Mouse (Mus musculus): ENCODE results near the gene Plekhd1. TPM values are rescaled to one million over a fixed set of nuclear protein-coding genes. Genes with fewer than 3 reads are reported as not detected.

The Plekhd1 gene
- polyA plus RNA-seq, 1 experiment from 2014 or later, result 6.5 TPM

DNA sequence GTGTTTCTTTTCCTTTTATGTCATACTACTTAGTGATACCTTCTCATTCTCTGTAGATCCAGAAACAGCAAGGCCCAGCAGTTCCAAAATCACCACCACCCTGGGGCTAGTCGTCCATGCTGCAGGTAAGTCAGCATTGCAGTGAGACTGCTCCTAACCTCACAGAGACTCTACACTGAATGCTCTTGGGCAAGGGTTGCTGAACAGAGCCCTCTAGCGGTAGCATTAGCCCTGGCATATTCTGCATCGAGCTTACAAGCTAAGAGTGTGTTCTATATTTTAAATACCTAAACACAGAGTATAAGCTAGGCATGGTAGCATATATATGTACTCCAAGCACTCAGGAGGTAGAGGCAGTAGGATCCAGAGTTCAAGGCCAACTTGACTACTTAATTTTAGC lies 19.2 kb upstream of the Plekhd1 start:
- WGBS, result 20% methylated on average over 3 of the region's 3 CpGs
- Histone ChIP-seq H3K9me3 (no peaks in the 10 kb centered on the region), H3K4me3 (no peak overlapping the region), H3K4me2 (no peak overlapping the region), H3K36me3 (peaks cover 28% of the 10 kb centered on the region), H3K4me1 (replicated peaks) (no peaks in the 10 kb centered on the region), H3K27me3 (no peaks in the 10 kb centered on the region), H3K27ac (replicated peaks) (no peak overlapping the region), H3K9ac (no peak overlapping the region)
- ATAC-seq (ENCODE audit: low FRiP score, low read depth), result peak; percentile 65; the same call in 1 of the 2 replicates

DNA sequence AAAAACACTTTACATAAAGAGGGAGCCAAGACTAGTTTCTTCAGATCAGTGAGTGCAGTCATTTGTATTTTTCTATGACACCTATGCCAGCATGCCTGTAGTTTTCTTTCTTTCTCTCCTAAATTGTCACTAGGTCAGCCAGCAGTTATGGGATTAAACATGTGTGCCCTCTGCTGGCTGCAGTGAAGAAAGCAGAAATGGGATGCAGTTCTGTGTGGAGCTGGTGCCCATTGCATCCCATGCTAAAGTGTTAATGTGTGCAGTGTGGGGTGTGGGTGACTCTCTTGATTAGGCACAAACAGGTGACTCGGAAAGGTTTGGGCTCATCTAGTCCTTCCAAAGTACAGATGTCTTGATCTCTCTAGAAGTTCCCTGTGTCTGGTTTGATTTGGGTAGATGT lies 11.1 kb upstream of the Plekhd1 start:
- ATAC-seq (ENCODE audit: low FRiP score, low read depth), result peak; percentile 42; the same call in 1 of the 2 replicates
- WGBS, result 81% methylated on average over 1 of the region's 1 CpGs

DNA sequence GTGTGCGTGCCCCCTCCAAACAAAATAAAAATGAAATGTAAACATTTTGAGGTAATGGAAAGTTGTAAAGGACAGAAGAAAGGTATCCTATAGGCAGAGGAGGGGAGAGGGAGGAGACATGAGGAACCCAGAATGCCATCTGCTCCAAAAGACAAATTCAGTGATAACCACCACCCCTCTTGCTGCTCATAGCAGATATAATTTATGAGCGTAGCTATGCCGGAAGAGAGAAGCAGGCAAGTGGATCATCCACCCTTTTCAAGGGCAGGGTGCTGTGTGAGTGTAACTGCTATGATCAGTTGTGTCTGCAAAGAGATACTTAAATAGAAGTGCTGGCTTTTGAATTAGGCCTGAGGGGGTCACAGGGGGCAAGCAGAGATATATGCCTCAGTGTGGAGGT lies 8.8 kb upstream of the Plekhd1 start:
- Histone ChIP-seq H3K27ac (replicated peaks) (no peak overlapping the region), H3K27me3 (no peaks in the 10 kb centered on the region), H3K4me3 (no peak overlapping the region), H3K4me1 (replicated peaks) (no peaks in the 10 kb centered on the region), H3K9me3 (no peaks in the 10 kb centered on the region), H3K4me2 (no peak overlapping the region), H3K9ac (no peak overlapping the region), H3K36me3 (peaks cover 16% of the 10 kb centered on the region)
- 94% methylated on average over 3 of the region's 3 CpGs for WGBS
- ATAC-seq (ENCODE audit: low FRiP score, low read depth), result no peak

More for the DNA sequence above, 11.1 kb upstream of the Plekhd1 start:
- H3K9me3 ChIP-seq, result no peaks in the 10 kb centered on the region
- H3K4me3 ChIP-seq, result no peak overlapping the region
- H3K9ac ChIP-seq, result no peak overlapping the region
- peaks cover 21% of the 10 kb centered on the region for H3K36me3 ChIP-seq
- no peaks in the 10 kb centered on the region for H3K4me1 ChIP-seq (replicated peaks)
- H3K27me3 ChIP-seq, result no peaks in the 10 kb centered on the region
- H3K4me2 ChIP-seq, result no peak overlapping the region
- H3K27ac ChIP-seq (replicated peaks), result no peak overlapping the region

DNA sequence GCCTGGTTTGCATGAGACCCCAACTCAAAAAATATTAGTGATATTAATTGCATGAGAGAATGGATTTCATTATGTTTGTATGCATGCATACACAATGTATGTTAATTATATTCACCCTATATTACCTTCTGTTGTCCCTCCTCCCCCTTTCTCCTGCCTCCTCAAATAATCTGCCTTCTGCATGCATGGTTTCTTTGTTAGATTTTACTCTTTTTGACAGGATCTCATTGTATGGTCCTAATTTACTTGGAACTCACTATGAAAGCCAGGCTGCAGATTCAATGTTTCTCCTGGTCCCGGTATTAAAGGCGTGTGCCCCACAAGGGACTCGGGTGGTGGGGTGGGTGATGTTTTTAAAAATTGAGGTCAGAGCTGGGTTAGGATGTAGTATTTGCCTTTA lies 8.1 kb upstream of the Plekhd1 start:
- WGBS, result 79% methylated on average over 3 of the region's 3 CpGs
- no peak for ATAC-seq (ENCODE audit: low FRiP score, low read depth)
- Histone ChIP-seq H3K9ac (no peak overlapping the region), H3K36me3 (peaks cover 10% of the 10 kb centered on the region), H3K4me1 (replicated peaks) (no peaks in the 10 kb centered on the region), H3K27me3 (no peaks in the 10 kb centered on the region), H3K9me3 (no peaks in the 10 kb centered on the region), H3K4me3 (no peak overlapping the region), H3K4me2 (no peak overlapping the region), H3K27ac (replicated peaks) (no peak overlapping the region)

DNA sequence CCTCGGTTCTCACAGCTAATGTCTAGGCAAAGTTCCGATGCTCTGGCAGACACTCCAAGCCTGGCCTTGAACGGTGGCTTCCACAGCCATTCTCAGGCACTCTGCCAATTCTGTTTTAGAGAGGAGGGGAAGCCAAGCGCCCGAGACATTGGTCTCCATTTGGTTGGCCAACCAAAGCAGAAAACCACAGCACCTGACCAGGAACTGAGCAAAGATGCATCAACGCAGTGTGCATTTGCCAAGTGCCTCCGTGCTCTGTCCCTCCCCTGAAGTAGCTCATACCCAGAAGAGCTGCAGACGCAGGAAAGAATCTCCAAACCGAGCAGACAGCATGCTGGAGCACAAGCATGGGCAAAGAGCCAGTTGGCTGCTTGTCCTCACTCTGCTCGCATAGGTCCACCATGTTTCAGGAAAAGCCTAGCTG lies 4.6 kb upstream of the Plekhd1 start:
- Histone ChIP-seq H3K4me1 (replicated peaks) (peaks cover 15% of the 10 kb centered on the region), H3K36me3 (no peaks in the 10 kb centered on the region), H3K27ac (replicated peaks) (no peak overlapping the region), H3K4me2 (no peak overlapping the region), H3K4me3 (no peak overlapping the region), H3K27me3 (peaks cover 22% of the 10 kb centered on the region), H3K9me3 (no peaks in the 10 kb centered on the region), H3K9ac (no peak overlapping the region)
- ATAC-seq (ENCODE audit: low FRiP score, low read depth), result peak; percentile 43
- WGBS, result 59% methylated on average over 10 of the region's 10 CpGs

DNA sequence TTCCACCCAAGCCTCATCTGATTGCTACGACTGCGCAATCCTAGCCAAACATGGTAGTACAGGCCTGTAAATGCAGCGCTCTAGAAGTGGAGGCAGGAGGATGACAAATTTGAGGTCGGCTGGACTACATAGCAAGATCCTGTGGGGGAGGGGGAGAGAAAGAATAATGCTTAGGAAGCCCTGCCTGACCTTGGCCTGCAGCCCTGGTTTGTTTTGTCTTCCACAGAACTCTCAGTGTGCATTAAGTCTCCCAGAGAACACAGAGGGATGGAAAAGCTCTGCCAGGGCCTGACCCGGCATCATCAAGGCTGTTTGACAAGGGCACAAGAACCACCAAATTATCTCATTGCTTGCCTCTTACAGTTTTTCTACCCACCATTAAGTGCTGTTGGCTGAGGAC lies 2.7 kb upstream of the Plekhd1 start:
- Histone ChIP-seq H3K36me3 (no peaks in the 10 kb centered on the region), H3K9me3 (no peaks in the 10 kb centered on the region), H3K9ac (no peak overlapping the region), H3K27me3 (peaks cover 41% of the 10 kb centered on the region), H3K27ac (replicated peaks) (no peak overlapping the region), H3K4me2 (no peak overlapping the region), H3K4me1 (replicated peaks) (peaks cover 21% of the 10 kb centered on the region), H3K4me3 (no peak overlapping the region)
- WGBS, result 58% methylated on average over 5 of the region's 5 CpGs
- no peak for ATAC-seq (ENCODE audit: low FRiP score, low read depth)

DNA sequence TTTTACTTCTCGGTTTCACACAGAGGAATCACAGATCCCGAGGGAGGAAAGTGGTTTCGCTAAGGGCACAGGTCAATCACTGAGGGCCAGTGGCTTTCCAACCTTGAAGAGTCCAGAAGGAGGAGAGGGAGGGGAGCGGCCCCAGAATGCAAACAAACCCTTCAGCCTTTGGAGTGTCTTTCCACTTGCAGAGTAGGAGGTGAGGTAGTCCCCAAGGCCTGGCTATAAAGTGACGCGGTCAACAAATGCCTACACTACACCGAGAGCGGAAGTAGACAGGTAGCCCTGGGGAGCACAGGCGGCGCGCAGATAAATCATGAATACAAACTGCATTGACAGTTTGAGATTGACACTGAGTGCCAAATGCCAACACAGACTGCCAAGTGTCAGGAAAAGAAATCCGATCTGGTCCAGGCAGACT lies 710 bp upstream of the Plekhd1 start:
- Histone ChIP-seq H3K36me3 (no peaks in the 10 kb centered on the region), H3K4me2 (peak overlapping the region; percentile 60), H3K9me3 (no peaks in the 10 kb centered on the region), H3K27me3 (peaks cover 48% of the 10 kb centered on the region), H3K9ac (no peak overlapping the region), H3K4me1 (replicated peaks) (peaks cover 21% of the 10 kb centered on the region), H3K27ac (replicated peaks) (no peak overlapping the region), H3K4me3 (peak overlapping the region; percentile 41)
- 14% methylated on average over 12 of the region's 12 CpGs for WGBS
- ATAC-seq (ENCODE audit: low FRiP score, low read depth), result no peak

DNA sequence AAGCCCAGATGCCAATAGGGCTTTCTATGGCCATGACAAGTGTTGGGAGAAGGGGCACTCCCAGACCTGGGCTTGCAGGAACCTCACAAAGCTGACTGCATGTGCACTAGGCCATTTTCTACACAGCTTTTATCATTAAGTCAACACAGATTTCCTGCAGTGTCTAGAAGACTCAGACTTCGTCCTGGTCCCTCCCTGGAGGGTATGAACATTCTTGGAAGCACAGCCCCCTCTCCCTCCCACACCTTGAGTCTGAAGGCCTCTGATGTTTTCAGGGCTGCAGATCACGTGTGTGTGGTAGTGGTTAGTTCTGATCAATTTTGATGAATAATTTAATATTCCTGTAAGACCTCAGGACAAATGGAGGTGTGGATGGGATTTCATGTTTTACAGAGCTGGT lies 1.3 kb downstream of the Plekhd1 start:
- Histone ChIP-seq H3K4me3 (no peak overlapping the region), H3K4me1 (replicated peaks) (peaks cover 21% of the 10 kb centered on the region), H3K4me2 (no peak overlapping the region), H3K9ac (no peak overlapping the region), H3K36me3 (no peaks in the 10 kb centered on the region), H3K27me3 (peaks cover 48% of the 10 kb centered on the region), H3K9me3 (no peaks in the 10 kb centered on the region), H3K27ac (replicated peaks) (no peak overlapping the region)
- WGBS, result 49% methylated on average over 2 of the region's 2 CpGs
- no peak for ATAC-seq (ENCODE audit: low FRiP score, low read depth)

DNA sequence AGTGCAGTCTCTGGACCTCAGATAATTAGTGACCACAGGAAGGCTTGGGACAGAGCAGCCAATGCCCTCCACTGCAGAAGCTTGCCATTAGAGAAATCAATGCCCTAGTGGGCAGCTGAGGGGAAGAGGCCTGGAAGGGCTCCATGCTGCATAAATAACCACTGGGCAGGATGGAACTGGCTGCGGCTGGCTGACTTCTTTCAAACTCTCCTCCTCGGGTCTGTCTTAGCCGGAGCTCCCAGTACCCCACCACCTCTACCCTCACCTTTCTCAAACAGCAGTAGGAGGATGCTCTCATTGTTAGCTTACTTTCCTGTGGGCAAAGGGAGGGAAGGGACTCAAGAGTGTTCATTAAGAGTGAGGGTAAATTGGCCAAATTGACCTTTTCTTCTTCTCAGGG lies 2.6 kb downstream of the Plekhd1 start:
- WGBS, result 66% methylated on average over 3 of the region's 3 CpGs
- H3K36me3 ChIP-seq, result no peaks in the 10 kb centered on the region
- H3K4me2 ChIP-seq, result no peak overlapping the region
- no peaks in the 10 kb centered on the region for H3K9me3 ChIP-seq
- H3K4me3 ChIP-seq, result no peak overlapping the region
- peaks cover 21% of the 10 kb centered on the region for H3K4me1 ChIP-seq (replicated peaks)
- ATAC-seq (ENCODE audit: low FRiP score, low read depth), result no peak
- no peak overlapping the region for H3K9ac ChIP-seq
- peaks cover 48% of the 10 kb centered on the region for H3K27me3 ChIP-seq
- no peak overlapping the region for H3K27ac ChIP-seq (replicated peaks)

DNA sequence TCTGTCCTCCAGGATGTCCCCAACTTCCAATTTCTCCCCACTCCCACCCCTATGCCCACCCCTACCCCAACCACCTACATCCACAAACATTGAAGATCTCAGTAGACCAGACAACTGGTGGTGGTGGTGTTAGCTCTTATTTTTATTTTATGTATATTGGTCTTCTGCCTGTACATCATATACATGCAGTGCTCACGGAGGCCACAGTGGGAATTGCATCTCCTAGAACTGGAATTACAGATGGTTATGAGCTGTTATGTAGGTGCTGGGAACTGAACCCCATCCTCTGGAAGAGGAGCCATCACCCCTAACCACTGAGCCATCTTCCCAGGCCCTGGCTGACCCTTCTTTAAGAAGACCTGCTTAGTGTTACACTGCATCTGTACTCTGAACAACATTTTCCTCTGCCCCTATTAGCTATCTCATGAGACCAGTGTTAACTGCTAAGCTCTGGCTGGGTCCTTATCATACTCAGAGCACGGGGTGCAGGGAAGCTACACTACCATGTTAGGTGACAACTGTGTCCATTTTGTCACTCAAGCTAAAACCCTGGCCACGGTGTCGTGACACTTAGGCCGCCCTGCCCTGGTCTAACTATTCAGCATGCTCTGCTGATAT lies 6.2 kb downstream of the Plekhd1 start:
- WGBS, result 92% methylated on average over 5 of the region's 5 CpGs
- no peak for ATAC-seq (ENCODE audit: low FRiP score, low read depth)
- Histone ChIP-seq H3K27me3 (peaks cover 17% of the 10 kb centered on the region), H3K4me3 (no peak overlapping the region), H3K9ac (no peak overlapping the region), H3K4me1 (replicated peaks) (no peaks in the 10 kb centered on the region), H3K4me2 (no peak overlapping the region), H3K9me3 (no peaks in the 10 kb centered on the region), H3K27ac (replicated peaks) (no peak overlapping the region), H3K36me3 (no peaks in the 10 kb centered on the region)

DNA sequence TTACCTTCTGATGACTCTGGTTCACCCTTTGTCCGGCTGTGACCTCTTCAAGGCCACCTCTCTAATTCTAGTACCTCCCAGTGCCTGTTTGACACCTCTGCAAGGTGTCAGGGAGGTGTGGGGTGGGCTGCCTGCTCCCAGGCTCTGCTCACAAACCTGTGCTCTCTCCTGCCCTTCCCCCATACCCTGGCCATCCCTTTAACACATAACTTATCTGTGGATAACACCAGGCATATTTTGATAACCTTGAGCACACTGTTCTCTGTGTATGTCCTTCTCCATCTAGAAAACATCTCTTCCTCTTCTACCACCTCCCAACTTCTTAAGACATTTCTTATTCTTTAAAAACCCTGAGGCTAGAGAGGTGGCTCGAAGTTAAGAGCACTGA lies 6.7 kb downstream of the Plekhd1 start:
- WGBS, result 72% methylated on average over 2 of the region's 2 CpGs
- ATAC-seq (ENCODE audit: low FRiP score, low read depth), result no peak
- Histone ChIP-seq H3K4me1 (replicated peaks) (no peaks in the 10 kb centered on the region), H3K36me3 (no peaks in the 10 kb centered on the region), H3K9ac (no peak overlapping the region), H3K9me3 (no peaks in the 10 kb centered on the region), H3K4me2 (no peak overlapping the region), H3K27me3 (peaks cover 12% of the 10 kb centered on the region), H3K27ac (replicated peaks) (no peak overlapping the region), H3K4me3 (no peak overlapping the region)

DNA sequence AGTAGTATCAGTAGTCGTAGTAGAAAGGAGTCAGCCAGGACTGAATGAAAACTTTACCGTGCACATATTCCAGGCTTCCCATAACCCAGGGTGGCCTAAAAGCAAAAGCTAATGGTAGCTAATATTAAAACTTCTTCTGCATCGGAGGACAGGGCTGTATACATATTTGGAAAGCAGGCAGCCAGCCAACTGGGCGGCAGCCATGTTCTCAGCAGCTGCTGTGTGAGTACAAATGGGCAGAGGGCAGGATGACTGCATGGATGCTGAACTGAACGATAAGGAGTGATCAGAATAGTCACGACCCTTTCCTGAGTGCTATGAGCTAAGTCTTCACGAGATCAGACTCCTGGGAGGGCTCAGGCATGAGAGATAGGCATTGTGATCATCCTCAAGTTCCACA lies 8.9 kb downstream of the Plekhd1 start:
- H3K4me1 ChIP-seq (replicated peaks), result peaks cover 2% of the 10 kb centered on the region
- H3K9me3 ChIP-seq, result no peaks in the 10 kb centered on the region
- ATAC-seq (ENCODE audit: low FRiP score, low read depth), result no peak
- no peak overlapping the region for H3K4me2 ChIP-seq
- H3K27me3 ChIP-seq, result no peaks in the 10 kb centered on the region
- WGBS, result 69% methylated on average over 7 of the region's 7 CpGs
- H3K9ac ChIP-seq, result no peak overlapping the region
- no peak overlapping the region for H3K4me3 ChIP-seq
- no peaks in the 10 kb centered on the region for H3K36me3 ChIP-seq
- no peak overlapping the region for H3K27ac ChIP-seq (replicated peaks)
